Mouse (Mus musculus) adrenal gland, postnatal 4 days (tissue): Measurements from ENCODE around the gene Zfp953. TPM values are rescaled to one million over a fixed set of nuclear protein-coding genes. Genes with fewer than 3 reads are reported as not detected.
A peak's percentile ranks its signal among the peaks of the same experiment; 100 is the strongest.
"Not testable (repeated sequence)": the region's sequence is repeated elsewhere in the genome, so short reads cannot be mapped to it uniquely, and the experiment has no call there.

Experiments used
- DNase-seq, 2 experiments: peaks; one replicate each; pipeline ENCODE4 v3.0.0; 2021 to 2022; ENCODE audit warnings: low spot score in 2 of 2, mixed read lengths in 2 of 2
- long read RNA-seq, 2 experiments: library from polyadenylated mRNA; stranded (forward); transcript quantifications; one replicate each; pipeline ENCODE4 v2.0.0; 2021
- total RNA-seq, 2 experiments: library from RNA; stranded (reverse); gene quantifications; 2 replicates each; pipeline ENCODE4 v1.2.3; 2021

The Zfp953 gene
- total RNA-seq, result 1 to 10 TPM; 3.0 to 3.2 TPM
- long read RNA-seq, experiment 1, result 0 reads
- long read RNA-seq, experiment 2, partial matches to known transcripts, result 0 of 1 reads
- long read RNA-seq, experiment 2, other reads (novel, unspliced or antisense), result 1 of 1 reads

GRCm38 (mm10) chr13:67360131-67360744 is at the start of gene Zfp953, which contains the start of gene Gm28044:
Zfp953 (minus strand) TSS chr13:67360605.
Gm28044 (minus strand) TSS chr13:67360536.
- peak; percentile 54 to 74 for DNase-seq

- DNase-seq, result peak in 1 of 2 experiments; percentile 41
Observed at GRCm38 (mm10) chr13:67399183-67399903, 38.9 kb upstream of the Zfp953 start, which contains the start of gene Zfp429. Zfp429 (minus strand) TSS chr13:67399819.

DNA sequence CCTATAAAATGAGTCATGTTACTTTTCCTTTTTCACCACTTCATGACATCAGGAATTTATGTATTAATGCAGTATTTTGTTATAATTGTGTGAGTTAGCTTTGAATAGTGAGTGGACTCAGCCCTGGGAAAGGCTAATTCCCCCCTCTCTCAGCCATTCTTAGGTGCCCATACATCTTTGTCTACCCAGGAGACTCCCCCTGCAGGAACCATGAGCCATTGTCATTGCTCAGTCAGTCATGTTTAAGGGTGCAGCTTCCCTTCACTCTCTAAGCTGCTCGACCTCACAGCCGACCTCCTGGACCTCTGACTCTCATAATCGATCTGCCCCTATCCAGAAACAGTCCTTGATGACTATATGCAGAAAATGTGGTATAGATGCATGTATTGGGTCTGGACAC is 15.8 kb upstream of the Zfp953 start:
- DNase-seq, result not testable (repeated sequence)

GRCm38 (mm10) chr13:67375050-67375911 is 14.9 kb upstream of the Zfp953 start, which contains the start of the genes Gm28041 and Zfp456:
Gm28041 (minus strand) TSS chr13:67375733.
Zfp456 (minus strand) TSS chr13:67375810.
- peak in 1 of 2 experiments; percentile 22 for DNase-seq

DNA sequence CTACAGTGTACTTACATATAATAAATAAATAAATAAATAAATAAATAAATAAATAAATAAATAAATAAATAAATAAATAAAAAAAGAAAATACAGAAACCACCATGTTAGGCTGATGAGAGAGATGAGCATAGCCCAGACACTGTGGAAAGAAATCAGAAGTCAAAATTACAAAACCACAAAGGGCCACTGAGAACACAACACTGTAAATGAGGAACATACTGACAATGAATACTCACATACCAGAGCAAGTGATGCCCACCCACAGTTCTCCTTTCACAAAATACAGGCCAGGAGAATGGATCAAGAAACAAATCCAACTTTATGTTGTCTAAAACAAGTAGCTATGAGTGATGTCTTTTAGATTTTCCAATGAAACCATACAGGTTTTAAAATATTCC is 8.6 kb downstream of the Zfp953 start:
- no peak for DNase-seq

DNA sequence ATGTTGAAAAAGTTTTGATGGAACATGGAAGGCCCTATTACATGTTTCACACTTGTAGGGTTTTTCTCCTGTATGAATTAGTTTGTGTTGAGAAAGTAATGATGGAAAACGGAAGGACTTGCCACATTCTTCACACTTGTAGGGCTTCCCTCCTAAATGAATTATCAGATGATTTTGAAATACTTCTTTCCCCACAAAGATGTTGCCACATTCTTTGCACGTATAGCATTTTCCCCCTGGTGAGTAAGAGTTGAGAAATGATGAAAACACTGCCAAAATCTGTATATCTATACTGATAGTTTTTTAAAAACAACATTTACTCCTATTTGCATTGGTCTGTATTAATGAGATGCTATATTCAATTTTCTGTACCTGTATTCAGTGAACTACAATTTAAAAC is 17.0 kb downstream of the Zfp953 start:
- DNase-seq, result no peak

GRCm38 (mm10) chr13:67332877-67333276 is 27.5 kb downstream of the Zfp953 start:
- DNase-seq, result no peak

DNA sequence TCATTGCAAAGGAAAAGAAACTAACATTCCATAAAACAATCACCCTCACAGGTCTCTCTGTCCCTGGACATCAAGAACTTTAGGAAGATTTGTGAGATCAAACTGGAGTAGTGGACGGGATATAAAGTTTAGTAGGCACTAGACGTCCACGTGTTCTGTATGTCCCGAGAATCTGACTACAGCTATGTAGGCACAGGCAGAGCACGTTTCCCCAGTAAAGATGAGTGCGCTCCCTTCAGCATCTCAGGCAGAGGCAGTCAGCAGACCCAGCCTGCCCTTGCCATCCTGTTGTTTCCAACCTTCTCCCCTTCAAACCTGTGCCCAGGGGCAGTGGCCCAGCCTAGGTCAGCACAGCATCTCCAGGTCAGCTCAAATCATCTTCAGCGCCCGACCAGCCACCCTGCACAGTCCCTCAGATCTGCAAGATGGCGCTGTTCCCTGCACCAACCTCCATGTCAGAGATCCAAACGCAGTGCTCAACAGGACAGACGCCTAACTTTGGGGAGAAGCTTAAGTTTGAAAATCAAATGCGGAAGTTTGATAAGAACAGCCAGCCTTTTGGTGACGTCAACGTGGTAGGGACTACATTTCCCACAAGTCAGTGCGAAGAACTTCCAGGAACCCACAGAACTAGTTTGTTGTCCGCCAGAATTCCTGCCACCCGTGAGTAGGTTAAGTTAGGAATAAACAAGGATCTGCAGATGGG is 28.2 kb downstream of the Zfp953 start, which contains the start of gene Zfp595:
Zfp595 (minus strand) TSS at position 552 of the 706 bp plus-strand sequence.
- peak; percentile 11 to 65 for DNase-seq

- no peak for DNase-seq
Observed at GRCm38 (mm10) chr13:67306718-67307117, 53.7 kb downstream of the Zfp953 start.

DNA sequence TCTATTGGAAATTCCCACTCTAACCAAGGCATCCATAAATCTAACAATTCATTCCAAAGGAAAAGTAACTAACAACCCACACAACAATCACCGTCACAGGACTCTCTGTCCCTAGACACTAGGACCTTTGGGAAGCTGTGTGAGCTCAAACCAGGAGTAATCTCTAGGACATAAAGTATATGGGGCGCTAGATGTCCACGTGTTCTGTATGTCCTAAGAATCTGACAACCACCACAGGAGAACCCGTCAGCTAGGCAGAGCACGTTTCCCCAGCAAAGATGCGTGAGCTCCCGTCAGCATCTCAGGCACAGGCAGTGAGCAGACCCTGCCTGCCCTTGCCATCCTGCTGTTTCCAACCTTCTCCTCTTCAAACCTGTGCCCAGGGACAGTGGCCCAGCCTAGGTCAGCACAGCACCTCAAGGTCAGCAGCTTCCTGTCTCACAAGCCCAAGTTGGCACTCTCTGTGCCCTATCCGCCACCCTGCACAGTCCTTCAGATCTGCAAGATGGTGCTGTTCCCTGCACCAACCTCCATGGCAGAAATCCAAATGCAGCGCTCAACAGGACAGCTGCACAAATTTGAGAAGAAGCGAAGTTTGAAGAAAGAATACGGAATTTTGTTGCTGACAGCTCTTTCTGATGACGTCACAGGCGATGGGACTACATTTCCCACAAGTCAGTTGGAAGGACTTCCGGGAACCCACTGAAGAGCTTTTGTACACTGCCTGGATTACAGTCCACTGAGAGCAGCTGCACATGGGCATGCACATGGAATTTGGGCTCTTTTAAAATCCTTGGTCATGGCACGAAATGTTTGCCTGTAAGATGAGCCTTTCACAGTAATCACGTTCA is 54.4 kb downstream of the Zfp953 start, which contains the start of gene Zfp457:
Zfp457 (minus strand) TSS at position 664 of the 851 bp plus-strand sequence.
- DNase-seq, result peak; percentile 33 to 66

Other genes with a start within 250 kb of the Zfp953 start
- gene Rslcan18, start 244.3 kb downstream of the Zfp953 start, total RNA-seq, result under 1 TPM; 0.22 to 0.31 TPM
- 1 to 10 TPM; 6.5 to 7.4 TPM for gene Zfp759, start 238.9 kb downstream of the Zfp953 start, total RNA-seq
- 1 to 10 TPM; 7.5 to 9.3 TPM for gene Rsl1, start 187.4 kb downstream of the Zfp953 start, total RNA-seq
- gene Zfp455, start 166.1 kb downstream of the Zfp953 start, total RNA-seq, result 1 to 10 TPM; 3.1 to 3.6 TPM
- gene Zfp458, start 82.1 kb downstream of the Zfp953 start, total RNA-seq, result 1 to 10 TPM; 6.2 to 6.9 TPM
- 1 to 10 TPM; 3.2 to 3.9 TPM for gene Zfp457, start 54.1 kb downstream of the Zfp953 start, total RNA-seq
- 1 to 10 TPM; 5.0 to 5.1 TPM for gene Zfp595, start 28.0 kb downstream of the Zfp953 start, total RNA-seq
- 1 to 10 TPM; 1.3 to 2.4 TPM for gene Gm28044, start 69 bp downstream of the Zfp953 start, total RNA-seq
- 1 to 10 TPM; 1.1 to 1.2 TPM for gene Gm28041, start 15.1 kb upstream of the Zfp953 start, total RNA-seq
- 1 to 10 TPM; 1.8 to 2.5 TPM for gene Zfp456, start 15.2 kb upstream of the Zfp953 start, total RNA-seq
- 1 to 10 TPM; 4.7 to 6.0 TPM for gene Zfp429, start 39.2 kb upstream of the Zfp953 start, total RNA-seq
- 1 to 10 TPM in 1 of 2 experiments, under 1 TPM in 1; 0.85 to 1.5 TPM for gene Zfp459, start 60.8 kb upstream of the Zfp953 start, total RNA-seq
- 10 to 100 TPM; 14.9 to 15.5 TPM for gene Zfp874a, start 91.0 kb upstream of the Zfp953 start, total RNA-seq
- gene Zfp874b, start 123.7 kb upstream of the Zfp953 start, total RNA-seq, result 10 to 100 TPM; 14.2 to 16.1 TPM
- gene Zfp58, start 139.9 kb upstream of the Zfp953 start, total RNA-seq, result 1 to 10 TPM; 8.4 to 8.5 TPM
- gene Gm26965, start 165.5 kb upstream of the Zfp953 start, total RNA-seq, result not detected
- 10 to 100 TPM; 18.7 to 23.0 TPM for gene Zfp87, start 165.6 kb upstream of the Zfp953 start, total RNA-seq
- 10 to 100 TPM; 10.4 to 11.8 TPM for gene Zfp748, start 193.2 kb upstream of the Zfp953 start, total RNA-seq
- 1 to 10 TPM; 9.0 to 9.1 TPM for gene Zfp729b, start 249.1 kb upstream of the Zfp953 start, total RNA-seq